Mouse (Mus musculus) heart, postnatal 25 days (tissue): ENCODE results near the gene Mtrex. TPM values are rescaled to one million over a fixed set of nuclear protein-coding genes. Genes with fewer than 3 reads are reported as not detected.

ENCODE experiments used
- DNase-seq: peaks from one replicate; pipeline ENCODE4 v3.0.0; 2022; ENCODE audit warnings: low spot score
- intact Hi-C: fragments of 180-260 bp; cut with DNase I; formaldehyde crosslinking; loops from one replicate; pipeline ENCODE4 v1.15.1; 2025
- total RNA-seq, 2 experiments: library from RNA; stranded (reverse); gene quantifications; 2 replicates each; pipeline ENCODE4 v1.2.3; 2021

The Mtrex gene
- total RNA-seq, 2 experiments from 2014 or later, result 26.0 to 26.5 TPM

GRCm38 (mm10) chr13:112835113-112835512 is 92.1 kb downstream of the Mtrex start:
- intact Hi-C loops, result no loop called here

GRCm38 (mm10) chr13:112833895-112834263 is 93.3 kb downstream of the Mtrex start:
- intact Hi-C loops, result no loop called here
- no peak for DNase-seq

More at GRCm38 (mm10) chr13:112835113-112835512, 92.1 kb downstream of the Mtrex start:
- DNase-seq, result no peak

GRCm38 (mm10) chr13:112833253-112833894 is 93.8 kb downstream of the Mtrex start:
- DNase-seq, result no peak
- intact Hi-C loops, result no loop called here

- no peak for DNase-seq
- intact Hi-C loops, result no loop called here
These were observed 94.6 kb downstream of the Mtrex start for GRCm38 (mm10) chr13:112832589-112832988.

- no peak for DNase-seq
These were observed 97.6 kb downstream of the Mtrex start for GRCm38 (mm10) chr13:112829619-112830018.

GRCm38 (mm10) chr13:112825479-112825878 is 101.7 kb downstream of the Mtrex start:
- intact Hi-C loops, result no loop called here
- DNase-seq, result no peak

More at GRCm38 (mm10) chr13:112829619-112830018, 97.6 kb downstream of the Mtrex start:
- intact Hi-C loops, result no loop called here

- DNase-seq, result no peak
These were observed 103.1 kb downstream of the Mtrex start for GRCm38 (mm10) chr13:112823911-112824648.

GRCm38 (mm10) chr13:112823236-112823910 is 103.8 kb downstream of the Mtrex start:
- intact Hi-C loops, result no loop called here
- no peak for DNase-seq

More at GRCm38 (mm10) chr13:112823911-112824648, 103.1 kb downstream of the Mtrex start:
- intact Hi-C loops, result no loop called here

- intact Hi-C loops, result no loop called here
- no peak for DNase-seq
These were observed 104.8 kb downstream of the Mtrex start for GRCm38 (mm10) chr13:112822413-112822812.

- intact Hi-C loops, result no loop called here
These were observed 109.1 kb downstream of the Mtrex start for GRCm38 (mm10) chr13:112818125-112818524.

More at GRCm38 (mm10) chr13:112818125-112818524, 109.1 kb downstream of the Mtrex start:
- DNase-seq, result no peak

Other genes starting within 250 kb of the Mtrex start
- gene Plpp1, start 126.6 kb downstream of the Mtrex start, total RNA-seq, result 10 to 100 TPM; 59.4 to 63.6 TPM
- 10 to 100 TPM; 13.1 to 13.2 TPM for gene Dhx29, start 56 bp upstream of the Mtrex start, total RNA-seq
- gene Ccno, start 60.4 kb upstream of the Mtrex start, total RNA-seq, result under 1 TPM in 1 of 2 experiments, not detected in 1; 0.26 TPM
- not detected for gene Mcidas, start 66.4 kb upstream of the Mtrex start, total RNA-seq
- gene Cdc20b, start 107.7 kb upstream of the Mtrex start, total RNA-seq, result not detected
- 10 to 100 TPM; 37.7 to 41.6 TPM for gene Gpx8, start 119.0 kb upstream of the Mtrex start, total RNA-seq
- under 1 TPM in 1 of 2 experiments, not detected in 1; 0.42 TPM for gene Gzma, start 173.6 kb upstream of the Mtrex start, total RNA-seq